Mouse (Mus musculus): Measurements from ENCODE around the gene Mmp23. TPM values are rescaled to one million over a fixed set of nuclear protein-coding genes. Genes with fewer than 3 reads are reported as not detected.

Gene Mmp23
- total RNA-seq (2014; rRNA removed) (4.1 and 6.4 TPM in 2 replicates), polyA plus RNA-seq (2015; fragmentation: Nextera tagmentation; extraction: Ambion mirVana) (4.4 and 5.6 TPM in 2 replicates)

- Histone ChIP-seq H3K9me3 (ENCODE audit: low read length) (no peaks in the 10 kb centered on the region), H3K27me3 (ENCODE audit: insufficient read depth, low read length) (peaks cover 44% of the 10 kb centered on the region), H3K36me3 (ENCODE audit: insufficient read depth, low read length) (peaks cover 69% of the 10 kb centered on the region), H3K27ac (ENCODE audit: low read depth, low read length) (no peak within 1 kb of the TSS), H3K4me3 (ENCODE audit: low read depth, low read length) (peak within 1 kb of the TSS; percentile 32), H3K4me1 (ENCODE audit: insufficient read depth, low read length) (peaks cover 3% of the 10 kb centered on the region; the same call in 1 of the 2 replicates), H3K4me2 (ENCODE audit: low read depth, low read length, poor library complexity, severe bottlenecking) (peak within 1 kb of the TSS; percentile 61), H3K9ac (replicated peaks; ENCODE audit: low read length, poor library complexity, severe bottlenecking) (peak within 1 kb of the TSS; percentile 54; the same call in 1 of the 2 replicates)
- 1% methylated on average over 33 of the region's 33 CpGs for WGBS
- peak; percentile 3; the same call in 1 of the 2 replicates for TF ChIP-seq CTCF (IDR thresholded peaks at IDR 0.05)
- DNase-seq (ENCODE audit: low spot score) (peak; percentile 12), ATAC-seq (ENCODE audit: low FRiP score) (no peak)
These were observed at the start of gene Mmp23 for GRCm38 (mm10) chr4:155653086-155653450. Gene Mmp23 (minus strand): TSS chr4:155653384.

- Histone ChIP-seq H3K4me1 (ENCODE audit: insufficient read depth, low read length) (peaks cover 16% of the 10 kb centered on the region), H3K9ac (replicated peaks; ENCODE audit: low read length, poor library complexity, severe bottlenecking) (no peak overlapping the region), H3K36me3 (ENCODE audit: insufficient read depth, low read length) (no peaks in the 10 kb centered on the region), H3K27me3 (ENCODE audit: insufficient read depth, low read length) (no peaks in the 10 kb centered on the region), H3K9me3 (ENCODE audit: low read length) (no peaks in the 10 kb centered on the region), H3K4me3 (ENCODE audit: low read depth, low read length) (no peak overlapping the region), H3K4me2 (ENCODE audit: low read depth, low read length, poor library complexity, severe bottlenecking) (no peak overlapping the region), H3K27ac (ENCODE audit: low read depth, low read length) (no peak overlapping the region)
- peak; percentile 35 for DNase-seq (ENCODE audit: low spot score)
- no peak for ATAC-seq (ENCODE audit: low FRiP score)
- peak; percentile 79 for TF ChIP-seq CTCF (IDR thresholded peaks at IDR 0.05)
These were observed 47.2 kb upstream of the Mmp23 start for GRCm38 (mm10) chr4:155700425-155700824.

- peak overlapping the region; percentile 71 for H3K4me3 ChIP-seq (ENCODE audit: low read depth, low read length)
These were observed 43.4 kb upstream of the Mmp23 start for GRCm38 (mm10) chr4:155696261-155697255.

GRCm38 (mm10) chr4:155695531-155696062 lies 42.4 kb upstream of the Mmp23 start:
- WGBS: 82% methylated on average over 4 of the region's 4 CpGs
- Histone ChIP-seq H3K9me3 (ENCODE audit: low read length) (no peaks in the 10 kb centered on the region), H3K4me2 (ENCODE audit: low read depth, low read length, poor library complexity, severe bottlenecking) (peak overlapping the region; percentile 95), H3K4me1 (ENCODE audit: insufficient read depth, low read length) (peaks cover 18% of the 10 kb centered on the region), H3K27me3 (ENCODE audit: insufficient read depth, low read length) (no peaks in the 10 kb centered on the region), H3K4me3 (ENCODE audit: low read depth, low read length) (peak overlapping the region; percentile 71), H3K9ac (replicated peaks; ENCODE audit: low read length, poor library complexity, severe bottlenecking) (peak overlapping the region; percentile 87), H3K27ac (ENCODE audit: low read depth, low read length) (peak overlapping the region; percentile 97; the same call in 1 of the 2 replicates), H3K36me3 (ENCODE audit: insufficient read depth, low read length) (no peaks in the 10 kb centered on the region)
- TF ChIP-seq CTCF (IDR thresholded peaks at IDR 0.05): no peak
- DNase-seq (ENCODE audit: low spot score): no peak
- ATAC-seq (ENCODE audit: low FRiP score): no peak

More at GRCm38 (mm10) chr4:155696261-155697255, 43.4 kb upstream of the Mmp23 start:
- H3K27ac ChIP-seq (ENCODE audit: low read depth, low read length): no peak overlapping the region
- peak overlapping the region; percentile 95 for H3K4me2 ChIP-seq (ENCODE audit: low read depth, low read length, poor library complexity, severe bottlenecking)
- WGBS: 80% methylated on average over 16 of the region's 16 CpGs
- H3K9ac ChIP-seq (replicated peaks; ENCODE audit: low read length, poor library complexity, severe bottlenecking): peak overlapping the region; percentile 87
- DNase-seq (ENCODE audit: low spot score): no peak
- no peaks in the 10 kb centered on the region for H3K27me3 ChIP-seq (ENCODE audit: insufficient read depth, low read length)
- H3K36me3 ChIP-seq (ENCODE audit: insufficient read depth, low read length): no peaks in the 10 kb centered on the region
- no peaks in the 10 kb centered on the region for H3K9me3 ChIP-seq (ENCODE audit: low read length)
- no peak for TF ChIP-seq CTCF (IDR thresholded peaks at IDR 0.05)
- peaks cover 18% of the 10 kb centered on the region for H3K4me1 ChIP-seq (ENCODE audit: insufficient read depth, low read length)
- no peak for ATAC-seq (ENCODE audit: low FRiP score)

GRCm38 (mm10) chr4:155694482-155695401 lies 41.6 kb upstream of the Mmp23 start:
- Histone ChIP-seq H3K9me3 (ENCODE audit: low read length) (no peaks in the 10 kb centered on the region), H3K4me3 (ENCODE audit: low read depth, low read length) (peak overlapping the region; percentile 71), H3K36me3 (ENCODE audit: insufficient read depth, low read length) (no peaks in the 10 kb centered on the region), H3K4me1 (ENCODE audit: insufficient read depth, low read length) (peaks cover 18% of the 10 kb centered on the region), H3K9ac (replicated peaks; ENCODE audit: low read length, poor library complexity, severe bottlenecking) (peak overlapping the region; percentile 87), H3K4me2 (ENCODE audit: low read depth, low read length, poor library complexity, severe bottlenecking) (peak overlapping the region; percentile 95), H3K27ac (ENCODE audit: low read depth, low read length) (peak overlapping the region; percentile 97), H3K27me3 (ENCODE audit: insufficient read depth, low read length) (no peaks in the 10 kb centered on the region)
- TF ChIP-seq CTCF (IDR thresholded peaks at IDR 0.05): peak; percentile 65
- 1% methylated on average over 84 of the region's 92 CpGs for WGBS
- DNase-seq (ENCODE audit: low spot score): peak; percentile 86
- ATAC-seq (ENCODE audit: low FRiP score): peak; percentile 91

Measured in midbrain, postnatal 0 days (tissue).